Mouse (Mus musculus): Measurements from ENCODE around the gene Bcas3. TPM values are rescaled to one million over a fixed set of nuclear protein-coding genes. Genes with fewer than 3 reads are reported as not detected.

Bcas3 gene
- polyA plus RNA-seq, 1 experiment: 37.8 TPM

GRCm38 (mm10) chr11:85609303-85609940, 256.5 kb downstream of the Bcas3 start:
- Histone ChIP-seq H3K4me3 (ENCODE audit: low read depth, low read length) (no peak overlapping the region), H3K9me3 (replicated peaks; ENCODE audit: control insufficient read depth, insufficient read depth, low read length, poor library complexity, severe bottlenecking) (no peaks in the 10 kb centered on the region), H3K9ac (ENCODE audit: low read depth, poor library complexity, severe bottlenecking) (no peak overlapping the region), H3K36me3 (ENCODE audit: control insufficient read depth, insufficient read depth, low read length, poor library complexity, severe bottlenecking) (no peaks in the 10 kb centered on the region), H3K27ac (ENCODE audit: insufficient read depth, low read length) (no peak overlapping the region), H3K27me3 (ENCODE audit: control insufficient read depth, insufficient read depth, low read length, poor library complexity, severe bottlenecking) (no peaks in the 10 kb centered on the region), H3K4me1 (ENCODE audit: control insufficient read depth, insufficient read depth, low read length) (no peaks in the 10 kb centered on the region)
- no peak for TF ChIP-seq EP300 (IDR thresholded peaks at IDR 0.05; ENCODE audit: insufficient read depth, low read depth, low read length)
- TF ChIP-seq CTCF (IDR thresholded peaks at IDR 0.05; ENCODE audit: low read depth, low read length): no peak
- no peak for TF ChIP-seq POLR2A (IDR thresholded peaks at IDR 0.05; ENCODE audit: insufficient read depth, low read length)

GRCm38 (mm10) chr11:85613035-85613434, 260.1 kb downstream of the Bcas3 start:
- H3K9ac ChIP-seq (ENCODE audit: low read depth, poor library complexity, severe bottlenecking): no peak overlapping the region

GRCm38 (mm10) chr11:85613586-85613985, 260.6 kb downstream of the Bcas3 start:
- Histone ChIP-seq H3K4me1 (ENCODE audit: control insufficient read depth, insufficient read depth, low read length) (no peaks in the 10 kb centered on the region), H3K27ac (ENCODE audit: insufficient read depth, low read length) (no peak overlapping the region), H3K9ac (ENCODE audit: low read depth, poor library complexity, severe bottlenecking) (no peak overlapping the region)

More at GRCm38 (mm10) chr11:85613035-85613434, 260.1 kb downstream of the Bcas3 start:
- H3K9me3 ChIP-seq (replicated peaks; ENCODE audit: control insufficient read depth, insufficient read depth, low read length, poor library complexity, severe bottlenecking): no peaks in the 10 kb centered on the region
- no peak for TF ChIP-seq POLR2A (IDR thresholded peaks at IDR 0.05; ENCODE audit: insufficient read depth, low read length)
- TF ChIP-seq CTCF (IDR thresholded peaks at IDR 0.05; ENCODE audit: low read depth, low read length): no peak
- no peak for TF ChIP-seq EP300 (IDR thresholded peaks at IDR 0.05; ENCODE audit: insufficient read depth, low read depth, low read length)
- no peak overlapping the region for H3K27ac ChIP-seq (ENCODE audit: insufficient read depth, low read length)
- no peaks in the 10 kb centered on the region for H3K36me3 ChIP-seq (ENCODE audit: control insufficient read depth, insufficient read depth, low read length, poor library complexity, severe bottlenecking)
- no peaks in the 10 kb centered on the region for H3K27me3 ChIP-seq (ENCODE audit: control insufficient read depth, insufficient read depth, low read length, poor library complexity, severe bottlenecking)
- H3K4me3 ChIP-seq (ENCODE audit: low read depth, low read length): no peak overlapping the region
- H3K4me1 ChIP-seq (ENCODE audit: control insufficient read depth, insufficient read depth, low read length): no peaks in the 10 kb centered on the region

GRCm38 (mm10) chr11:85614431-85614830, 261.5 kb downstream of the Bcas3 start:
- no peak for TF ChIP-seq POLR2A (IDR thresholded peaks at IDR 0.05; ENCODE audit: insufficient read depth, low read length)
- no peak for TF ChIP-seq EP300 (IDR thresholded peaks at IDR 0.05; ENCODE audit: insufficient read depth, low read depth, low read length)
- no peak for TF ChIP-seq CTCF (IDR thresholded peaks at IDR 0.05; ENCODE audit: low read depth, low read length)
- no peak overlapping the region for H3K9ac ChIP-seq (ENCODE audit: low read depth, poor library complexity, severe bottlenecking)
- no peaks in the 10 kb centered on the region for H3K9me3 ChIP-seq (replicated peaks; ENCODE audit: control insufficient read depth, insufficient read depth, low read length, poor library complexity, severe bottlenecking)
- H3K27ac ChIP-seq (ENCODE audit: insufficient read depth, low read length): no peak overlapping the region
- no peaks in the 10 kb centered on the region for H3K27me3 ChIP-seq (ENCODE audit: control insufficient read depth, insufficient read depth, low read length, poor library complexity, severe bottlenecking)
- H3K4me3 ChIP-seq (ENCODE audit: low read depth, low read length): no peak overlapping the region
- H3K36me3 ChIP-seq (ENCODE audit: control insufficient read depth, insufficient read depth, low read length, poor library complexity, severe bottlenecking): no peaks in the 10 kb centered on the region
- no peaks in the 10 kb centered on the region for H3K4me1 ChIP-seq (ENCODE audit: control insufficient read depth, insufficient read depth, low read length)

More at GRCm38 (mm10) chr11:85613586-85613985, 260.6 kb downstream of the Bcas3 start:
- TF ChIP-seq CTCF (IDR thresholded peaks at IDR 0.05; ENCODE audit: low read depth, low read length) (no peak), EP300 (IDR thresholded peaks at IDR 0.05; ENCODE audit: insufficient read depth, low read depth, low read length) (no peak), POLR2A (IDR thresholded peaks at IDR 0.05; ENCODE audit: insufficient read depth, low read length) (no peak)
- Histone ChIP-seq H3K27me3 (ENCODE audit: control insufficient read depth, insufficient read depth, low read length, poor library complexity, severe bottlenecking) (no peaks in the 10 kb centered on the region), H3K36me3 (ENCODE audit: control insufficient read depth, insufficient read depth, low read length, poor library complexity, severe bottlenecking) (no peaks in the 10 kb centered on the region), H3K9me3 (replicated peaks; ENCODE audit: control insufficient read depth, insufficient read depth, low read length, poor library complexity, severe bottlenecking) (no peaks in the 10 kb centered on the region), H3K4me3 (ENCODE audit: low read depth, low read length) (no peak overlapping the region)

- H3K9ac ChIP-seq (ENCODE audit: low read depth, poor library complexity, severe bottlenecking): no peak overlapping the region
- H3K4me1 ChIP-seq (ENCODE audit: control insufficient read depth, insufficient read depth, low read length): no peaks in the 10 kb centered on the region
- H3K36me3 ChIP-seq (ENCODE audit: control insufficient read depth, insufficient read depth, low read length, poor library complexity, severe bottlenecking): no peaks in the 10 kb centered on the region
- TF ChIP-seq EP300 (IDR thresholded peaks at IDR 0.05; ENCODE audit: insufficient read depth, low read depth, low read length): no peak
- TF ChIP-seq CTCF (IDR thresholded peaks at IDR 0.05; ENCODE audit: low read depth, low read length): no peak
- no peak for TF ChIP-seq POLR2A (IDR thresholded peaks at IDR 0.05; ENCODE audit: insufficient read depth, low read length)
- H3K27me3 ChIP-seq (ENCODE audit: control insufficient read depth, insufficient read depth, low read length, poor library complexity, severe bottlenecking): no peaks in the 10 kb centered on the region
- H3K9me3 ChIP-seq (replicated peaks; ENCODE audit: control insufficient read depth, insufficient read depth, low read length, poor library complexity, severe bottlenecking): no peaks in the 10 kb centered on the region
- no peak overlapping the region for H3K27ac ChIP-seq (ENCODE audit: insufficient read depth, low read length)
- H3K4me3 ChIP-seq (ENCODE audit: low read depth, low read length): no peak overlapping the region
Measured at GRCm38 (mm10) chr11:85615421-85615820, 262.5 kb downstream of the Bcas3 start.

GRCm38 (mm10) chr11:85621486-85621885, 268.5 kb downstream of the Bcas3 start:
- no peak overlapping the region for H3K4me3 ChIP-seq (ENCODE audit: low read depth, low read length)
- no peak overlapping the region for H3K9ac ChIP-seq (ENCODE audit: low read depth, poor library complexity, severe bottlenecking)
- H3K9me3 ChIP-seq (replicated peaks; ENCODE audit: control insufficient read depth, insufficient read depth, low read length, poor library complexity, severe bottlenecking): no peaks in the 10 kb centered on the region; the same call in 1 of the 2 replicates
- no peak overlapping the region for H3K27ac ChIP-seq (ENCODE audit: insufficient read depth, low read length)
- TF ChIP-seq POLR2A (IDR thresholded peaks at IDR 0.05; ENCODE audit: insufficient read depth, low read length): no peak
- no peak for TF ChIP-seq CTCF (IDR thresholded peaks at IDR 0.05; ENCODE audit: low read depth, low read length)
- TF ChIP-seq EP300 (IDR thresholded peaks at IDR 0.05; ENCODE audit: insufficient read depth, low read depth, low read length): no peak
- no peaks in the 10 kb centered on the region for H3K27me3 ChIP-seq (ENCODE audit: control insufficient read depth, insufficient read depth, low read length, poor library complexity, severe bottlenecking)
- H3K36me3 ChIP-seq (ENCODE audit: control insufficient read depth, insufficient read depth, low read length, poor library complexity, severe bottlenecking): no peaks in the 10 kb centered on the region
- H3K4me1 ChIP-seq (ENCODE audit: control insufficient read depth, insufficient read depth, low read length): no peaks in the 10 kb centered on the region
